Mouse (Mus musculus) brain, embryonic 14.5 days (tissue): ENCODE results near the gene Hist2h2bb. TPM values are rescaled to one million over a fixed set of nuclear protein-coding genes. Genes with fewer than 3 reads are reported as not detected.
"Not testable (repeated sequence)": the region's sequence is repeated elsewhere in the genome, so short reads cannot be mapped to it uniquely, and the experiment has no call there.

Experiments
- DNase-seq: peaks from one replicate; pipeline ENCODE4 v3.0.0-alpha.2; 2011; ENCODE audit warnings: low read depth
- CTCF ChIP-seq: fragments of 200-500 bp; IDR thresholded peaks from 2 replicates; pipeline ENCODE4 v1.5.1; 2012; ENCODE audit warnings: inconsistent platforms, mild to moderate bottlenecking, moderate library complexity, borderline replicate concordance; ENCODE audit not compliant: insufficient read depth, insufficient read length; ENCODE audit errors: extremely low read depth
- POLR2A ChIP-seq: fragments of 200-500 bp; IDR thresholded peaks from 2 replicates; pipeline ENCODE4 v1.6.1; 2012; ENCODE audit warnings: mild to moderate bottlenecking, inconsistent platforms, borderline replicate concordance; ENCODE audit not compliant: poor library complexity, insufficient read depth, insufficient read length, severe bottlenecking; ENCODE audit errors: extremely low read depth
- polyA plus RNA-seq: library from polyadenylated mRNA; depleted of rRNA; stranded (reverse); fragments of >200 nt; gene quantifications from 2 replicates; pipeline ENCODE4 v1.2.3, GENCODE M21; 2012

Hist2h2bb gene
- polyA plus RNA-seq, 1 experiment, result 14.5 TPM

- no peak for DNase-seq
- TF ChIP-seq POLR2A, result no peak
- TF ChIP-seq CTCF, result no peak
Measured at GRCm38 (mm10) chr3:96243921-96244572, 25.5 kb upstream of the Hist2h2bb start.

- peak; percentile 87 for DNase-seq
Measured at GRCm38 (mm10) chr3:96245003-96245886, 24.3 kb upstream of the Hist2h2bb start, which contains the start of gene Hist2h2aa1. TSS of gene Hist2h2aa1 (plus strand) at chr3:96245497.

DNA sequence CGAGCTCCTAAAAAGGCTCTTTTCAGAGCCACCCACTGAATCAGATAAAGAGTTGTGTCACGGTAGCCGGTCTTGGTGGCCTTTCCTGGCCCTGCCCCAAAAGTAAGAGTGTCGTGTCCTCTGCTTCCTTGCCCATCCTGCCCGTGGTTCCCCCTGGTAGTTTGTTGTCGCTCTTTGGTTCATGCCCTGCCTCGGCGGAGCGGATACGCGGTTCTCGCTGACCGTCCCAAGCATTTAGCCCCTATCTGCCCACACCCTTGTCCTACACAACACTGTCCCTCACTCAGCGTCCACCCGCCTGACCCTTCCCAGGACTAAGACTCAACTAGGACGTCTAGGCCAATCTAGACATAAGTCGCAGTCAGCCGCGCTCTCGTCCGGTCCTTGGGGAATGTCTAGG is 23.5 kb upstream of the Hist2h2bb start:
- not testable (repeated sequence) for DNase-seq

- not testable (repeated sequence) for DNase-seq
Measured at GRCm38 (mm10) chr3:96246427-96246856, 23.1 kb upstream of the Hist2h2bb start, which contains the start of gene Hist2h3c1. TSS of gene Hist2h3c1 (plus strand) at chr3:96246685.

GRCm38 (mm10) chr3:96247356-96248140 is 22.0 kb upstream of the Hist2h2bb start:
- no peak for DNase-seq
- TF ChIP-seq CTCF (no peak), POLR2A (no peak)

DNA sequence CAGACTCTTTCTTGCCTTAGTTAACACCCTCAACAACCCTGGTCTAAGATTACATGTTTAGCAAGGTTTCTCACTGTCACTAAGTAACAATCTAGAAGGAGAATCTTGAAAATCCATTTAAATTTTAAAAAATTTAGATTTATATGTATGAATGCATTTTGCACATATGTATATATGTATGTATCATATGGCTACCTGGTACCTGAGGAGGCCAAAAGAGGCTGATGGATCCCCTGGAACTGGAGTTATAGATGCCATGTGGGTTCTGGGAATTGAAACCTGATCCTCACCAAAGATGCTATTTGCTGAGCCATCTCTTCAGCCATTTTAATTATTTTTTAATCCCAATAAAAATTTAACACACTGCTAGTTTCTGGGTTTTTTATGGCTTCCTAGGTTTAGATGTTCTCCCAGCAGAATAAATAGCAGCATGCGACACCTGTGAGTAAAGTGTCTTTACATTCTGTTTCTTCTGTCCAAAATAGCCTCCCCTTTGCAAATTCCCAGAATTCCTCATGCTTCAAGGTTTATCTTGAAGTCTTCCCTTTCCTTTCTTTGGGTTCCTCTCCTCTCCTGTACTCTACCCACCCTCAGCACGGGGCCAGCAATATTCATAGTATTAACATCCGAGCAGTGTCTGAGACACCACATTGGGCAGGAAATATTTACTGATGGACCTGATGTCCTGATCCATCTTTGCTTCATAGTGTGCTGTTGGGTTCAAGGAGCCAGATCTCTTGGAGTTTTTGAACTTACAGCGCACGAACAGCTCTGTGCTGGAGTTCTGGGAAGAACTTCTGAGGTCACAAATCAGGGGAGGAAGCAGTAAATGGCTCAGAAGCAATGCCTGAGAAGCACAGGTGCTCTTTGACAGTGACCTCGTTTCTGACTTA is 21.2 kb upstream of the Hist2h2bb start:
- TF ChIP-seq POLR2A, result no peak
- no peak for TF ChIP-seq CTCF
- no peak for DNase-seq

DNA sequence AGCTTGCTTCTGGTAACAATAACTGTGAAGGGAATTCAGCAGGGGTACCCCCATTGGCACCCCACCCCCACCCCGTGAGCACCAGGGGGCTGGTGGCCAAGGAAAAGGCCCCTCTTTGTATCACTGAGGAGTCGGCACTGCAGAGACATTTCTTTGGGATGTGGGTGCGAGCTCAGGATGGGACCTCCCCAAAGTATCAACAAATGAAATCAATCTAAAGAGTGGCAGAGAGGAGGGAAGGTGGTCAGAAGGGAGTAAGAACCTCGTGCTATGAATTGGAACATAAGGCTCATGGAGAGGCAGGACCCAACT is 20.6 kb upstream of the Hist2h2bb start:
- no peak for DNase-seq
- TF ChIP-seq CTCF (no peak), POLR2A (no peak)

DNA sequence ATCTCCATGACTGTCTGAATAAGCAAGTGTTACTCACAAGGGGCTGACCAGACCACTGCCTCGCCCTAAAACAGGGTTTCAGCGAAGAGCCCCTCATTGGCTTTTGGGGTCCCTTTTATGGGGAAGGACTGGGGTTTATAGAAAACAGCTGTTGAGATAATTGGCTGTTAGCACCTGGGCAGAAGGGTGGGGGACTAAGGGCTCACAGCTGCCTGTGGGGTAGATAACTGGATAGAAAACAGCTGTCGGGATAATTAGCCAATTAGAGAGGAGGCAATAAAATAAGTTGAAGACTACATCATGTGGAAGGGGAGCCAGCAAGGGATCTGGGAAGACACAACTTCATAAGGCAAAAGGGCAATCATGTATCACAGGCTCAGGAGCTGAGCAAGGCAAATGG is 18.7 kb upstream of the Hist2h2bb start:
- TF ChIP-seq POLR2A (no peak), CTCF (no peak)

DNA sequence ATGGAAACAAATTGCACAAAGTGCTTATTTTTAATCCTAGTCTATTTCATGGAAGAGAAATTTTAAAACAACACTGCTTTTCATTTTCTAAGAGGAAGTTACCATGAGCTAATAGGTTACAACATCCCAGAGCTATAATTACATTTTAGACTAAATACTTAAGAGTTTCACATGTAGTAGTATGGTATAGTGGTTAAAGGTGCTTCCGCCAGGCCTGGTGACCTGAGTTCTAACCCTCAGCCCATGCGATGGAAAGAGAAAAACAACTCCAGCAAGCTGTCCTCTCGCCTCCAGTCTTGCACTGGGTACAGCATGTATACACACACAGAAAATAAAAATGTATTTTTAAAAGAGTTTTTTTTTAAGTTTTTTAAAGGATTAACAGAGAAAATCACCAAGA is 17.8 kb upstream of the Hist2h2bb start:
- no peak for DNase-seq
- TF ChIP-seq POLR2A, result no peak
- no peak for TF ChIP-seq CTCF

More for the DNA sequence above, 18.7 kb upstream of the Hist2h2bb start:
- DNase-seq, result no peak

GRCm38 (mm10) chr3:96254683-96255355 is 14.7 kb upstream of the Hist2h2bb start:
- TF ChIP-seq POLR2A (no peak), CTCF (no peak)
- peak; percentile 76 for DNase-seq
